Mouse (Mus musculus): ENCODE measurements at regions not wholly inside any gene's neighbourhood (a gene's known extent, or its start where the extent isn't known, plus 50 kb on each side); places are given as distances from the start of the nearest gene placed in this dataset.

GRCm38 (mm10) chr5:39000643-39001042, 124.0 kb upstream of the Clnk start:
- H3K36me3 ChIP-seq (ENCODE audit: control insufficient read depth, insufficient read depth, low read length), result no peaks in the 10 kb centered on the region
- H3K4me2 ChIP-seq, result no peak overlapping the region
- H3K9me3 ChIP-seq (replicated peaks; ENCODE audit: control insufficient read depth, low read length), result no peaks in the 10 kb centered on the region
- no peak overlapping the region for H3K9ac ChIP-seq (ENCODE audit: low read depth, low read length)
- H3K27ac ChIP-seq (ENCODE audit: low read depth, low read length), result no peak overlapping the region
- no peaks in the 10 kb centered on the region for H3K27me3 ChIP-seq (ENCODE audit: control insufficient read depth, insufficient read depth, low read length)
- H3K4me3 ChIP-seq (ENCODE audit: low read depth, low read length), result no peak overlapping the region
- WGBS (ENCODE audit: insufficient replicate concordance), result 80% methylated on average over 4 of the region's 4 CpGs
- no peaks in the 10 kb centered on the region for H3K4me1 ChIP-seq (ENCODE audit: control insufficient read depth, insufficient read depth, low read length)
- no peak for ATAC-seq (replicated peaks; ENCODE audit: insufficient number of reproducible peaks, low FRiP score, low TSS enrichment)

- Histone ChIP-seq H3K4me2 (no peak overlapping the region), H3K27me3 (ENCODE audit: control insufficient read depth, insufficient read depth, low read length) (no peaks in the 10 kb centered on the region), H3K9me3 (replicated peaks; ENCODE audit: control insufficient read depth, low read length) (no peaks in the 10 kb centered on the region), H3K4me1 (ENCODE audit: control insufficient read depth, insufficient read depth, low read length) (no peaks in the 10 kb centered on the region), H3K27ac (ENCODE audit: low read depth, low read length) (no peak overlapping the region), H3K36me3 (ENCODE audit: control insufficient read depth, insufficient read depth, low read length) (no peaks in the 10 kb centered on the region), H3K9ac (ENCODE audit: low read depth, low read length) (no peak overlapping the region), H3K4me3 (ENCODE audit: low read depth, low read length) (no peak overlapping the region)
- 59% methylated on average over 2 of the region's 2 CpGs for WGBS (ENCODE audit: insufficient replicate concordance)
- ATAC-seq (replicated peaks; ENCODE audit: insufficient number of reproducible peaks, low FRiP score, low TSS enrichment), result no peak
Measured at GRCm38 (mm10) chr5:38999700-39000099, 123.1 kb upstream of the Clnk start.

GRCm38 (mm10) chr5:38972397-38973159, 96.0 kb upstream of the Clnk start:
- no peak overlapping the region for H3K4me3 ChIP-seq (ENCODE audit: low read depth, low read length)
- H3K36me3 ChIP-seq (ENCODE audit: control insufficient read depth, insufficient read depth, low read length), result no peaks in the 10 kb centered on the region
- WGBS (ENCODE audit: insufficient replicate concordance), result 63% methylated on average over 6 of the region's 6 CpGs
- H3K9me3 ChIP-seq (replicated peaks; ENCODE audit: control insufficient read depth, low read length), result no peaks in the 10 kb centered on the region
- no peaks in the 10 kb centered on the region for H3K27me3 ChIP-seq (ENCODE audit: control insufficient read depth, insufficient read depth, low read length)
- H3K4me1 ChIP-seq (ENCODE audit: control insufficient read depth, insufficient read depth, low read length), result no peaks in the 10 kb centered on the region
- H3K27ac ChIP-seq (ENCODE audit: low read depth, low read length), result no peak overlapping the region
- no peak overlapping the region for H3K4me2 ChIP-seq
- H3K9ac ChIP-seq (ENCODE audit: low read depth, low read length), result no peak overlapping the region
- ATAC-seq (replicated peaks; ENCODE audit: insufficient number of reproducible peaks, low FRiP score, low TSS enrichment), result no peak

GRCm38 (mm10) chr5:38970497-38970896, 93.9 kb upstream of the Clnk start:
- WGBS (ENCODE audit: insufficient replicate concordance), result 71% methylated on average over 4 of the region's 4 CpGs
- ATAC-seq (replicated peaks; ENCODE audit: insufficient number of reproducible peaks, low FRiP score, low TSS enrichment), result no peak
- Histone ChIP-seq H3K4me1 (ENCODE audit: control insufficient read depth, insufficient read depth, low read length) (no peaks in the 10 kb centered on the region), H3K27ac (ENCODE audit: low read depth, low read length) (no peak overlapping the region), H3K4me3 (ENCODE audit: low read depth, low read length) (no peak overlapping the region), H3K9me3 (replicated peaks; ENCODE audit: control insufficient read depth, low read length) (no peaks in the 10 kb centered on the region), H3K4me2 (no peak overlapping the region), H3K27me3 (ENCODE audit: control insufficient read depth, insufficient read depth, low read length) (no peaks in the 10 kb centered on the region), H3K36me3 (ENCODE audit: control insufficient read depth, insufficient read depth, low read length) (no peaks in the 10 kb centered on the region), H3K9ac (ENCODE audit: low read depth, low read length) (no peak overlapping the region)

- Histone ChIP-seq H3K9ac (ENCODE audit: low read depth, low read length) (no peak overlapping the region), H3K27me3 (ENCODE audit: control insufficient read depth, insufficient read depth, low read length) (no peaks in the 10 kb centered on the region), H3K4me3 (ENCODE audit: low read depth, low read length) (no peak overlapping the region), H3K9me3 (replicated peaks; ENCODE audit: control insufficient read depth, low read length) (no peaks in the 10 kb centered on the region), H3K4me2 (no peak overlapping the region), H3K4me1 (ENCODE audit: control insufficient read depth, insufficient read depth, low read length) (no peaks in the 10 kb centered on the region), H3K36me3 (ENCODE audit: control insufficient read depth, insufficient read depth, low read length) (no peaks in the 10 kb centered on the region), H3K27ac (ENCODE audit: low read depth, low read length) (no peak overlapping the region)
- ATAC-seq (replicated peaks; ENCODE audit: insufficient number of reproducible peaks, low FRiP score, low TSS enrichment), result no peak
- WGBS (ENCODE audit: insufficient replicate concordance), result 39% methylated on average over 1 of the region's 1 CpGs
Measured at GRCm38 (mm10) chr5:38967010-38967409, 90.4 kb upstream of the Clnk start.

- no peaks in the 10 kb centered on the region for H3K36me3 ChIP-seq (ENCODE audit: control insufficient read depth, insufficient read depth, low read length)
- ATAC-seq (replicated peaks; ENCODE audit: insufficient number of reproducible peaks, low FRiP score, low TSS enrichment), result no peak
- no peak overlapping the region for H3K27ac ChIP-seq (ENCODE audit: low read depth, low read length)
- H3K4me2 ChIP-seq, result no peak overlapping the region
- no peaks in the 10 kb centered on the region for H3K27me3 ChIP-seq (ENCODE audit: control insufficient read depth, insufficient read depth, low read length)
- no peak overlapping the region for H3K9ac ChIP-seq (ENCODE audit: low read depth, low read length)
- no peak overlapping the region for H3K4me3 ChIP-seq (ENCODE audit: low read depth, low read length)
- H3K9me3 ChIP-seq (replicated peaks; ENCODE audit: control insufficient read depth, low read length), result no peaks in the 10 kb centered on the region
- no peaks in the 10 kb centered on the region for H3K4me1 ChIP-seq (ENCODE audit: control insufficient read depth, insufficient read depth, low read length)
Measured at GRCm38 (mm10) chr5:38964445-38964844, 87.8 kb upstream of the Clnk start.

GRCm38 (mm10) chr5:38950520-38951288, 74.1 kb upstream of the Clnk start:
- Histone ChIP-seq H3K27ac (ENCODE audit: low read depth, low read length) (no peak overlapping the region), H3K4me2 (no peak overlapping the region), H3K9me3 (replicated peaks; ENCODE audit: control insufficient read depth, low read length) (no peaks in the 10 kb centered on the region), H3K4me1 (ENCODE audit: control insufficient read depth, insufficient read depth, low read length) (no peaks in the 10 kb centered on the region), H3K27me3 (ENCODE audit: control insufficient read depth, insufficient read depth, low read length) (no peaks in the 10 kb centered on the region), H3K9ac (ENCODE audit: low read depth, low read length) (no peak overlapping the region), H3K36me3 (ENCODE audit: control insufficient read depth, insufficient read depth, low read length) (no peaks in the 10 kb centered on the region), H3K4me3 (ENCODE audit: low read depth, low read length) (no peak overlapping the region)
- WGBS (ENCODE audit: insufficient replicate concordance), result 75% methylated on average over 9 of the region's 9 CpGs
- ATAC-seq (replicated peaks; ENCODE audit: insufficient number of reproducible peaks, low FRiP score, low TSS enrichment), result no peak

- Histone ChIP-seq H3K36me3 (ENCODE audit: control insufficient read depth, insufficient read depth, low read length) (no peaks in the 10 kb centered on the region), H3K4me1 (ENCODE audit: control insufficient read depth, insufficient read depth, low read length) (no peaks in the 10 kb centered on the region), H3K4me3 (ENCODE audit: low read depth, low read length) (no peak overlapping the region), H3K27me3 (ENCODE audit: control insufficient read depth, insufficient read depth, low read length) (no peaks in the 10 kb centered on the region), H3K27ac (ENCODE audit: low read depth, low read length) (no peak overlapping the region), H3K9me3 (replicated peaks; ENCODE audit: control insufficient read depth, low read length) (no peaks in the 10 kb centered on the region), H3K9ac (ENCODE audit: low read depth, low read length) (no peak overlapping the region), H3K4me2 (no peak overlapping the region)
- 75% methylated on average over 5 of the region's 5 CpGs for WGBS (ENCODE audit: insufficient replicate concordance)
- no peak for ATAC-seq (replicated peaks; ENCODE audit: insufficient number of reproducible peaks, low FRiP score, low TSS enrichment)
Measured at GRCm38 (mm10) chr5:38945903-38946686, 69.5 kb upstream of the Clnk start.
